Mouse (Mus musculus) CH12.LX (cell line): ENCODE results near the gene Dok4.

Source experiments
- EP300 ChIP-seq: IDR thresholded peaks from 2 replicates; pipeline ENCODE4 v1.6.1; 2011; ENCODE audit warnings: low read length, improper control_type of control experiment
- MXI1 ChIP-seq: IDR thresholded peaks from 2 replicates; pipeline ENCODE4 v1.6.1; 2011; ENCODE audit warnings: mild to moderate bottlenecking, low read depth, low read length, improper control_type of control experiment

DNA sequence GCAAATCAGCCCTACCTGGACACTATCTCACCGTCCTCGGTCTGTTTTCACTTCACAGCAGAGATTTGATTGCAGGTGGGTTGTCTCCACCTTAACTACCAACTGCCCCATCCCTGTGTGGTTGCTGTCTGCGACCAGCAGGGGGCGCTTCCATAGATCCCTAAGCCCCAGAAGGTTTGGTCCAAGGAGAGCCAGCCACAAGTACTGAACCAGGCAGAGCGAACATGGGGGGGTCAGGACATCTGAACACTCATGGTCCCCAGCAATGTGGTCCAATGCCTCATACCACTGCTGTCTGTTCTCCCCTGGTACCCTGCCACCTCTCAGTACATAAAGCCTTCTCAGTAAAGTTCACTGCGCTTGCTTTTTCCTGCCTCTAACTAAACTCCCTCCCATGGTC lies 1.8 kb downstream of the Dok4 start:
- TF ChIP-seq MXI1 (no peak), EP300 (no peak)
